Mouse (Mus musculus): Measurements from ENCODE around the gene Shc1. TPM values are rescaled to one million over a fixed set of nuclear protein-coding genes. Genes with fewer than 3 reads are reported as not detected.

Shc1 gene
- polyA plus RNA-seq, 1 experiment from 2014 or later = 14.4 TPM

DNA sequence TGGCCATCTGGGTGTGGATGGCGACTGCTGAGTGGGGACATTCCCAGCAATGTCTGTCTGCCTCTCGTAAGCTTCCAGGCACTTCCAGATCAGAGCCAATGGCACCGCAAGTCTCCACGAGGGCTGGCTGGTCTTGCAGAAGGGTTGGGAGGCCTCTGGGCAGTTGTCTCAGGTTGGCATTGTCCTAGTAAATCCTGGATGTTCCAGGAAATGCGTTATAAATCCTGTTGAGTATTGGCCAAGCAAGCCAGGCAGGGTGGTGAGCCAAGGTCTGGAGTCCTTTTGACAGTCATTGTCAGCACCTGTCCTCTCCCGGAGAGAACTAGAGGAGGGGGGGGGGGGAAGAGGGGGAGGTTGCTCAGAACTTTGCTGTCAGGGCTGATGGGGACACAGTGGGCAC, 60.8 kb downstream of the Shc1 start:
- no peaks in the 10 kb centered on the region for H3K36me3 ChIP-seq (ENCODE audit: control insufficient read depth, insufficient read depth)

More for the DNA sequence above, 60.8 kb downstream of the Shc1 start:
- 79% methylated on average over 6 of the region's 6 CpGs for WGBS
- no peak overlapping the region for H3K4me2 ChIP-seq (ENCODE audit: low read length)
- no peaks in the 10 kb centered on the region for H3K4me1 ChIP-seq (replicated peaks; ENCODE audit: control insufficient read depth, insufficient read depth, low read length)
- H3K9me3 ChIP-seq (ENCODE audit: control insufficient read depth, low read length) = no peaks in the 10 kb centered on the region
- no peak for ATAC-seq
- H3K27ac ChIP-seq (ENCODE audit: low read length) = no peak overlapping the region
- H3K9ac ChIP-seq (replicated peaks; ENCODE audit: low read depth, low read length) = no peak overlapping the region
- H3K27me3 ChIP-seq (replicated peaks; ENCODE audit: control insufficient read depth, insufficient read depth, low read length) = no peaks in the 10 kb centered on the region
- H3K4me3 ChIP-seq (replicated peaks; ENCODE audit: low read length) = no peak overlapping the region

Other genes with a start within 250 kb of the Shc1 start
- 125 and 128 TPM in 2 replicates for gene Scamp3, start 241.0 kb upstream of the Shc1 start, polyA plus RNA-seq (2015; fragmentation: Nextera tagmentation; extraction: Ambion mirVana)
- 26.5 and 30.7 TPM in 2 replicates for gene Fam189b, start 235.3 kb upstream of the Shc1 start, polyA plus RNA-seq (2015; fragmentation: Nextera tagmentation; extraction: Ambion mirVana)
- 44.8 and 46.7 TPM in 2 replicates for gene Gba, start 215.5 kb upstream of the Shc1 start, polyA plus RNA-seq (2015; fragmentation: Nextera tagmentation; extraction: Ambion mirVana)
- 61.5 and 84.2 TPM in 2 replicates for gene Thbs3, start 203.3 kb upstream of the Shc1 start, polyA plus RNA-seq (2015; fragmentation: Nextera tagmentation; extraction: Ambion mirVana)
- 180 and 183 TPM in 2 replicates for gene Mtx1, start 191.4 kb upstream of the Shc1 start, polyA plus RNA-seq (2015; fragmentation: Nextera tagmentation; extraction: Ambion mirVana)
- 1.6 and 1.7 TPM in 2 replicates for gene Muc1, start 189.4 kb upstream of the Shc1 start, polyA plus RNA-seq (2015; fragmentation: Nextera tagmentation; extraction: Ambion mirVana)
- 187 and 195 TPM in 2 replicates for gene Krtcap2, start 172.5 kb upstream of the Shc1 start, polyA plus RNA-seq (2015; fragmentation: Nextera tagmentation; extraction: Ambion mirVana)
- gene Trim46, start 172.1 kb upstream of the Shc1 start, polyA plus RNA-seq (2015; fragmentation: Nextera tagmentation; extraction: Ambion mirVana) = 62.5 and 76.1 TPM in 2 replicates
- gene Dpm3, start 159.1 kb upstream of the Shc1 start, polyA plus RNA-seq (2015; fragmentation: Nextera tagmentation; extraction: Ambion mirVana) = 67.0 and 73.5 TPM in 2 replicates
- 38.6 and 41.2 TPM in 2 replicates for gene Slc50a1, start 147.9 kb upstream of the Shc1 start, polyA plus RNA-seq (2015; fragmentation: Nextera tagmentation; extraction: Ambion mirVana)
- 8.3 and 9.5 TPM in 2 replicates for gene Efna1, start 137.3 kb upstream of the Shc1 start, polyA plus RNA-seq (2015; fragmentation: Nextera tagmentation; extraction: Ambion mirVana)
- 55.3 and 55.8 TPM in 2 replicates for gene Efna3, start 95.5 kb upstream of the Shc1 start, polyA plus RNA-seq (2015; fragmentation: Nextera tagmentation; extraction: Ambion mirVana)
- gene Efna4, start 80.4 kb upstream of the Shc1 start, polyA plus RNA-seq (2015; fragmentation: Nextera tagmentation; extraction: Ambion mirVana) = 14.1 and 16.7 TPM in 2 replicates
- 40.4 and 55.2 TPM in 2 replicates for gene Adam15, start 68.4 kb upstream of the Shc1 start, polyA plus RNA-seq (2015; fragmentation: Nextera tagmentation; extraction: Ambion mirVana)
- gene Dcst2, start 56.5 kb upstream of the Shc1 start, polyA plus RNA-seq (2015; fragmentation: Nextera tagmentation; extraction: Ambion mirVana) = 0.27 TPM in 1 of 2 replicates, not detected in the other
- 1.2 and 1.3 TPM in 2 replicates for gene Dcst1, start 53.2 kb upstream of the Shc1 start, polyA plus RNA-seq (2015; fragmentation: Nextera tagmentation; extraction: Ambion mirVana)
- 0.51 and 0.77 TPM in 2 replicates for gene Zbtb7b, start 23.7 kb upstream of the Shc1 start, polyA plus RNA-seq (2015; fragmentation: Nextera tagmentation; extraction: Ambion mirVana)
- gene Lenep, start 15.7 kb upstream of the Shc1 start, polyA plus RNA-seq (2015; fragmentation: Nextera tagmentation; extraction: Ambion mirVana) = 0.77 TPM in 1 of 2 replicates, not detected in the other
- 43.6 and 46.7 TPM in 2 replicates for gene Flad1, start 6.6 kb upstream of the Shc1 start, polyA plus RNA-seq (2015; fragmentation: Nextera tagmentation; extraction: Ambion mirVana)
- gene Cks1b, start 60 bp upstream of the Shc1 start, polyA plus RNA-seq (2015; fragmentation: Nextera tagmentation; extraction: Ambion mirVana) = 139 and 156 TPM in 2 replicates
- gene Pygo2, start 11.8 kb downstream of the Shc1 start, polyA plus RNA-seq (2015; fragmentation: Nextera tagmentation; extraction: Ambion mirVana) = 40.0 and 43.7 TPM in 2 replicates
- 11.1 and 14.4 TPM in 2 replicates for gene Pbxip1, start 18.3 kb downstream of the Shc1 start, polyA plus RNA-seq (2015; fragmentation: Nextera tagmentation; extraction: Ambion mirVana)
- gene Pmvk, start 36.1 kb downstream of the Shc1 start, polyA plus RNA-seq (2015; fragmentation: Nextera tagmentation; extraction: Ambion mirVana) = 70.2 and 92.5 TPM in 2 replicates
- 8.1 and 8.2 TPM in 2 replicates for gene Kcnn3, start 101.7 kb downstream of the Shc1 start, polyA plus RNA-seq (2015; fragmentation: Nextera tagmentation; extraction: Ambion mirVana)